Mouse (Mus musculus) embryonic fibroblast, embryonic 13.5 days (primary cell): ENCODE data around the gene Rnf115.

Experiments
- CTCF ChIP-seq: IDR thresholded peaks from 2 replicates; pipeline ENCODE4 v1.5.1; 2011; ENCODE audit warnings: mild to moderate bottlenecking, control low read depth, low read length, moderate library complexity, borderline replicate concordance; ENCODE audit not compliant: insufficient read depth
- POLR2A ChIP-seq: IDR thresholded peaks from 2 replicates; pipeline ENCODE4 v1.6.1; 2011; ENCODE audit warnings: low read depth, mild to moderate bottlenecking, control low read depth, low read length, moderate library complexity

DNA sequence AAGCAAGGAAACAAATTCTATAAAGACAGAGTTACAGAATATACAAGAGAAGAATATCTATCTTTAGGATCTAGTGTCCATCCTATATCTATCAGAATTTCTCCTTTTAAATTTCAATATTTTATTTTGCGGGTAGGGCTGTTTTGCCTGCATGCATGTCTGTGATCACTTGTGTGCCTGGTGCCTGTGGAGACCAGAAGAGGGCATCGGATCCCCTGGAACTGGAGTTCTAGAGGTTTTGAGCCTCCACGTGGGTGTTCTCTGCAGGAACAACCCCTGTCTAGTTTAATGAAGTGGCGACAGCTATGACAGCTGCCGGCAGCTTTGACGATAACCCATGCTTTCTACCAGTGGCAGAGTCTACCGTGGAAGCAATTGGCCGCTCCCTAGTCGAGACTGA is 85.6 kb downstream of the Rnf115 start:
- TF ChIP-seq POLR2A (no peak), CTCF (no peak)
